27 mouse cellular contexts compared by ENCODE assay signal in genomic region chr9:84381942-84382341, GRCm38 (mm10).
"Had no signal": no experiment of that assay in that cellular context is flagged by ENCODE, and none has a peak within 500 bp of the region (broad histone marks: within the 10 kb centered on the region; RNA-seq: fewer than 3 reads in every experiment).

No protein-coding gene starts in this region.

- H3K4me3 ChIP-seq: gastrocnemius, adult 2 months; heart, adult 2 months; heart, embryonic 13.5 days; heart, embryonic 15.5 days; hindbrain, embryonic 13.5 days; hindbrain, embryonic 15.5 days; kidney, embryonic 15.5 days; layer of hippocampus, adult 2 months; left cerebral cortex, adult 2 months; limb, embryonic 13.5 days; limb, embryonic 15.5 days; liver, embryonic 12.5 days had no signal

- H3K9ac ChIP-seq: heart, embryonic 13.5 days; heart, embryonic 15.5 days; hindbrain, embryonic 13.5 days; hindbrain, embryonic 15.5 days; kidney, embryonic 15.5 days; limb, embryonic 13.5 days; limb, embryonic 15.5 days; liver, embryonic 12.5 days had no signal

- H3K4me1 ChIP-seq: heart, embryonic 13.5 days; heart, embryonic 15.5 days; hindbrain, embryonic 13.5 days; hindbrain, embryonic 15.5 days; kidney, embryonic 15.5 days; limb, embryonic 13.5 days; limb, embryonic 15.5 days; liver, embryonic 12.5 days had no signal

- H3K9me3 ChIP-seq: heart, embryonic 13.5 days; heart, embryonic 15.5 days; hindbrain, embryonic 13.5 days; hindbrain, embryonic 15.5 days; kidney, embryonic 15.5 days; limb, embryonic 13.5 days; limb, embryonic 15.5 days; liver, embryonic 12.5 days had no signal

- H3K27me3 ChIP-seq: heart, embryonic 13.5 days; heart, embryonic 15.5 days; hindbrain, embryonic 13.5 days; hindbrain, embryonic 15.5 days; kidney, embryonic 15.5 days; limb, embryonic 13.5 days; limb, embryonic 15.5 days; liver, embryonic 12.5 days had no signal

- DNase-seq: gastrocnemius, adult 2 months; gastrocnemius, postnatal 10 days; gastrocnemius, postnatal 25 days; heart, adult 11 months; heart, adult 2 months; heart, postnatal 14 days; heart, postnatal 36 days; kidney, adult 11 months; kidney, adult 2 months; kidney, adult 9 months; kidney, postnatal 25 days; kidney, postnatal 4 days; left cerebral cortex, postnatal 4 days had no signal

- H3K36me3 ChIP-seq: heart, embryonic 13.5 days; heart, embryonic 15.5 days; hindbrain, embryonic 13.5 days; hindbrain, embryonic 15.5 days; kidney, embryonic 15.5 days; limb, embryonic 13.5 days; limb, embryonic 15.5 days; liver, embryonic 12.5 days had no signal

- ATAC-seq: hindbrain, postnatal 0 days; intestine, embryonic 16.5 days; liver, embryonic 12.5 days had no signal

- H3K27ac ChIP-seq: gastrocnemius, adult 2 months; heart, adult 2 months; heart, embryonic 13.5 days; heart, embryonic 15.5 days; hindbrain, embryonic 13.5 days; hindbrain, embryonic 15.5 days; hindbrain, postnatal 0 days; kidney, embryonic 15.5 days; kidney, postnatal 0 days; layer of hippocampus, adult 2 months; left cerebral cortex, adult 2 months; limb, embryonic 13.5 days; limb, embryonic 15.5 days; liver, embryonic 12.5 days had no signal

- H3K4me2 ChIP-seq: heart, embryonic 11.5 days; heart, embryonic 13.5 days; heart, embryonic 15.5 days; hindbrain, embryonic 13.5 days; hindbrain, embryonic 15.5 days; kidney, embryonic 15.5 days; limb, embryonic 13.5 days; limb, embryonic 15.5 days; liver, embryonic 12.5 days had no signal
